Mouse (Mus musculus) neutrophil, adult 65 days (primary cell): ENCODE data around the gene Bri3. TPM values are rescaled to one million over a fixed set of nuclear protein-coding genes. Genes with fewer than 3 reads are reported as not detected.

Experiments
- total RNA-seq: library from RNA; stranded (reverse); gene quantifications from 2 replicates; pipeline ENCODE4 v1.2.4, GENCODE M21; 2023

Gene Bri3
- total RNA-seq: 96.3 and 96.9 TPM in 2 replicates

GRCm38 (mm10) chr5:144243901-144244487 lies at the start of gene Bri3:
TSS of gene Bri3 (plus strand) at chr5:144244437.

GRCm38 (mm10) chr5:144223503-144223862 lies 20.8 kb upstream of the Bri3 start, which contains the start of gene Tecpr1:
TSS of gene Tecpr1 (minus strand) at chr5:144223615.

DNA sequence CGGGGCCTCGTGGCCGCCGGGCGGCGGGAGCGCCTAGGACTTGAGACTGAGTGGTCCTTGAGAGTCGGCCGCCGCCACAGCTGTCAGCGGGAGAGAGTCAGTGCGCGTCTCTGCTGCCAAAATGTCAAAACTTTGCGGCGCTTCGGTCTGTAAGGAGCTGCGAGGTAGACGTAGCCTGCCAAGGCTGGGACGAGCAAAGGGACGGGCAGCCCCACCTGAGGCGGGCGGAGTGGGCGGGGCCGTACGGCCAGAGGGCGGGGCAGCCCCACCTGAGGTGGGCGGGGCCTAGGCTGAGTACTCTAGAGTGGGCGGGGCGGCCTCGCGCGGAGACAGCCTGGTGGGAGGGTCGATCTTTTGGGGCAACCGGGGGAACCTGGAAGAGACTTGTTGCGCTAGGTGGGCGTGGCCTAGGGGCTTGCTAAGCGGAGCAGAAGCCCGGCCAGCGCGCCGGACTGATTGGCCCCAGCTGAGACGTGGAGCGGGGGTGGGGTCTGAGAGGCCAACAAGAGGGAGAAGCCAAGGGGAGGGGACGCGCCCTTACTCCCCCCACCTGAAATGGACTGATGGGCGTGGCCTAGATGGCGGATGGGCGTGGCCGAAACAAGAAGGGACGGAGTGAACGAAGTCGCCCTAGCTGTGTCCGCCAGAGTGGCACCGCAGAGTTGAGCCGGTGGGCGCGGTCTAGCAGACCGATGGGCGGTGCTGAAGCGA lies 113.8 kb downstream of the Bri3 start, which contains the start of gene Baiap2l1:
Gene Baiap2l1 (minus strand): TSS at position 232 of the 711 bp plus-strand sequence.

Other genes with a start within 250 kb of the Bri3 start
- 50.8 and 62.2 TPM in 2 replicates for gene Ccz1, start 229.6 kb upstream of the Bri3 start, total RNA-seq
- gene Ocm, start 217.8 kb upstream of the Bri3 start, total RNA-seq: not detected in 2 replicates
- gene Lmtk2, start 144.0 kb upstream of the Bri3 start, total RNA-seq: 79.8 and 80.3 TPM in 2 replicates
- 0.48 and 0.95 TPM in 2 replicates for gene Bhlha15, start 54.2 kb upstream of the Bri3 start, total RNA-seq
- gene Tecpr1, start 20.8 kb upstream of the Bri3 start, total RNA-seq: 49.6 and 73.4 TPM in 2 replicates
- not detected in 2 replicates for gene Baiap2l1, start 113.7 kb downstream of the Bri3 start, total RNA-seq